Mouse (Mus musculus) B cell, adult 2 months (primary cell): Measurements from ENCODE around the gene Greb1.

Experiments used
- DNase-seq, 2 experiments: peaks; one replicate each; pipeline ENCODE4 v3.0.0; 2022

Gene Greb1

DNA sequence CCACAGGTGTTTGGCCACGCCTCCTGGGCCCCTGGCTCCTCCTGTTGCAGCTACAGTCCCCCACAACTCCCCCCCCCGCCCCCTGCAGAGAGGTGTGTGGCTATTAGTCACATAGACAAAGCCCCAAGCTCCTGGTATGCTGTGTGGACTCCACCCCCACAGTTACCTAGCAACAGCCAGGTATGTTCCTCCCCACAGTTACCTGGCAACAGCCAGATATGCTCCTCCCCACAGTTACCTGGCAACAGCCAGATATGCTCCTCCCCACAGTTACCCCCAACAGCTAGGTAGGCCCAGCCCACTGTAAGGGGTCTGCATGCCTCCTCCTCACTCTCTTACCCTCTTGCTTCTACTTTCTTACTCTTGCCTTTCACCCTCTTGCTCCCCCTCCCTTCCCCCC is 135.7 kb downstream of the Greb1 start:
- no peak for DNase-seq

GRCm38 (mm10) chr12:16662955-16663585 is 137.6 kb downstream of the Greb1 start:
- no peak for DNase-seq

DNA sequence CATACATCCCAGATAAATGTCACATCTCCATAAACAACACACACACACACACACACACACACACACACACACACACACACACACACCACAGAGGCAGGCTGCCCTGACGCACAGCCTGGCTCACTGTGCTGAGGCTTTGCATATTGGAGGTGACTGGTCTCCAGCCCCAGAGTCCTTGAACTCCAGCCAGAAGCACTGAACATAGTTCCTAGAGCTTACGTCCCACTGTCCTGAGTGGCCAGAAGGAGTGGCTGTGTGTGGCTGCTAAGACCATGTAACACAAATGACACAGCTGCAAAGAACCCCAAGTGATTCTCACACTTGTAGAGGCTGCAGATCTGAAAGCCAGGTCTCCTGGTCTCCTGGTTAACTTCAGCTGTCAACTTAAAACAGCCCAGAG is 138.8 kb downstream of the Greb1 start:
- no peak for DNase-seq

DNA sequence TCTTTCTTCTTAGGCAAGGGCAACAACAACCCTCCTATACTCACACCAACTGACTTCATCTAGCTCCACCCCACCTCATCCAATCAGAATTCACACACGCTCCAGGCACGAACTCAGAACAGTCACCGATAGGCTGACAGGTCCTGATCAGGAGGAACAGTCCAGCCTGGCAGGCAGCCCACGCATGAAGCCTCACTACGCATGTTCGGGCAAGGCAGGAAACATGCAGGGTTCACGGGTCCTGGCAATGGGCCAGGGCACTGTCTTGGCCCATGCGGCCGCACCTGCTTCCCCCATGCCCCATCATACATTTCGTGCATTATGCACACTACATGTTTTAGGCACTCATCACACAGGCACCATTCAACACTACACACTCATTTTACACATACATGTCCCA is 139.2 kb downstream of the Greb1 start:
- DNase-seq = no peak

DNA sequence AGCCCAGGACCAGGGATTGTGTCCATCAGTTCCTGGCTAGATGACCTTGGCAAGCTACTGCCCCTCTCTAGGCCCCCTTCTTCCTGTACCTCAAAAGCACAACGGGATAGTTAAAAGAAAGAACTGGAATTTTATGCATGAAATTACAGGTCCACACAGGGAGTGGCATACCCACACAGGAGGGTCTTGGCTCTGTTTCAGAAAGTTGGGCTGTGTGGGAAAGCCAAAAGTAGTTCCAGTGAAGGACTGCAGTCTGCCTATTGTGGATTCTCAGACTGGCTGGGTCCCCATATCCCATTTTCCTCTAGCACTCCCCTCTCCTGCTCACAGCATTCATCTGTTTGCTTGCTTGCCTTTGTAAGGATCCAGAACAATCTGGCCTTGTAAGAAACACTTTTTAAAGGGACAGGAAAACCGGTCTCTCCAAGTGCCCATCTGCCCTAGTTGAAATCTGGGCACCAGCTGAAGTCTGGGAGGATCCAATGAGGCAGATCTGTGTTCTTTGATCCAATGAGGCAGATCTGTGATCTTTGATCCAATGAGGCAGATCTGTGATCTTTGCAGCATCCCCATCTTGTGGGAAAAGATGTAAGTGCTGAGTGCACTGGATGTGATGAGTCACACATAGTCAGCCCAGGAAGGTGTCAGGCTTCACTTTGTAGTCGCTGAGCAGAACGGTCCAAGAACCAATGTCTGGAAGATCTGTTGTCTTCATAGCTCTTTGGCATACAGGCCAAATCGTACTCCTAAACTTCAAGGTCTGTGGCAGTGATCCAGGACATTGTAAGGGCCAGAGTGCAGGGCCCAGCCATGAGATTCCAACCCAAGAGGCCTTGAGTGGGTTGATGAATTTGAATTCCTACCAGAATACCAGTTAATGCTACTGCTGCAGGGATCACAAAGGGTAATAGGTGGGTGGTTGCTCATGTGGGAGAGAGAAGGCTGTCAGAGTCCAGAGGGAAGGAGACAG is 143.5 kb downstream of the Greb1 start:
- no peak for DNase-seq

- no peak for DNase-seq
Observed at GRCm38 (mm10) chr12:16655604-16656003, 145.1 kb downstream of the Greb1 start.

DNA sequence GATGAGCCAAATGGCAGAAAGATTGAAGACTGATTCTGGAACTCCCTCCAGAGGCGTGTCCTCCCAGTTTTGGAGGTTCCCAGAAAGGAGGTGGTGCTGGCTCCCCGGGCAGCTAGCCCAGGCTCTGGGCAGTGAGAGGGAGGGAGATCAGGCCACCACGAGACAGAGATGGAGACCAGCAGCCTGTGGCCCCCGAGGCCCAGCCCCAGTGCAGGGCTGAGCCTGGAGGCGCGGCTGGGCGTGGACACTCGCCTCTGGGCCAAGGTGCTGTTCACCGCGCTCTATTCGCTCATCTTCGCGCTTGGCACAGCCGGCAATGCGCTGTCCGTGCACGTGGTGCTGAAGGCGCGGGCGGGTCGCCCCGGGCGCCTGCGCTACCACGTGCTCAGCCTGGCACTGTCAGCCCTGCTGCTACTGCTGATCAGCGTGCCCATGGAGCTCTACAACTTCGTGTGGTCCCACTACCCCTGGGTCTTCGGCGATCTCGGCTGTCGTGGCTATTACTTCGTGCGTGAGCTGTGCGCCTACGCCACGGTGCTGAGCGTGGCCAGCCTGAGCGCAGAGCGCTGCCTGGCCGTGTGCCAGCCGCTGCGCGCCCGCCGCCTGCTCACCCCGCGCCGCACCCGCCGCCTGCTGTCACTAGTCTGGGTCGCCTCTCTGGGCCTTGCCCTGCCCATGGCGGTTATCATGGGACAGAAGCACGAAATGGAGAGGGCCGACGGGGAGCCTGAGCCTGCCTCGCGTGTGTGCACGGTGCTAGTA is 147.2 kb downstream of the Greb1 start, which contains the start of gene Ntsr2:
Gene Ntsr2, plus strand, starts transcription at position 51 of the 762 bp plus-strand sequence.
- peak; percentile 39 to 43 for DNase-seq

- DNase-seq = no peak
Observed at GRCm38 (mm10) chr12:16649819-16650218, 150.9 kb downstream of the Greb1 start.

DNA sequence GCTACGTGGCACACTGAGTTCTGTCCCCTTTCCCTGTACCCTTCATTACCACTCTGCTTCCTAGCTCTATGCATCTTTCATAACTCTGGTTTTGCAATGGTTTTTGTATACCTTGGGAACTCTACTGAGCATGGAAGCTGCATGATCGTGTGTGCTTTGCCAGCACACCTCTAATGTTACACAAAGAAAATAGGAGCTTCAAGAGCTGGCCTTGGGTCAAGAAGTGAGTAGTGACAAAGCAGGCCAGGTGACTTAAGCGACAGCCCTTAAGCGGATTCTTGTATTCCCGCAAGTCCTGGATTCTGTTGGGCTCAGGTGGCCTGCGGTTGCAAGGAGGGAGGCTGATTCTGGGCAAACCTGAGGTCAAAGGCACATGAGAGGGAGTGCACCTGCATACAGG is 152.4 kb downstream of the Greb1 start:
- no peak for DNase-seq

- no peak for DNase-seq
Observed at GRCm38 (mm10) chr12:16646780-16647409, 153.8 kb downstream of the Greb1 start.

- no peak for DNase-seq
Observed at GRCm38 (mm10) chr12:16644698-16645097, 156.0 kb downstream of the Greb1 start.

- DNase-seq = no peak
Observed at GRCm38 (mm10) chr12:16643508-16644345, 157.0 kb downstream of the Greb1 start.

GRCm38 (mm10) chr12:16642000-16642399 is 158.7 kb downstream of the Greb1 start:
- DNase-seq = peak; percentile 11 to 24

- DNase-seq = no peak
Observed at GRCm38 (mm10) chr12:16640075-16640474, 160.6 kb downstream of the Greb1 start.

GRCm38 (mm10) chr12:16639078-16639771 is 161.5 kb downstream of the Greb1 start:
- DNase-seq = peak; percentile 23 to 33

DNA sequence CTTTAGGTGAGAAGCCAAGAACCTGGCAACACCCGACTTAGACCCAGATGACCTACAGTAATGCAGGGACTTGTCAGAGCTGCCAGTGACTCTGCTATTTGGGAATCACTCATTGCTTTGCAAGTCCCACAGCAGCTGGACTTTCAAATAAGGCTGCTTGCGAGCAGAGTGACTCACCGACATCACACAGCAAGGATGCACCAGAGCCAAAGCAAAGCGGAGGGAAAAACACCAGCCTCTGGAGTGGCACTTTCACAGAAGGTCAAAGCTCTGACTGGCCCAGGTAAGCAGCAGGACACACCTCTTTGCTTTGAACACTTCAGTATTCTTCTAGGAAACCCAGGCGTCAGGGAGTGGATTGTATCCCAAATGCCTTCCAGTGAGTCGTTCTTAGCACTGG is 164.9 kb downstream of the Greb1 start:
- DNase-seq = no peak

GRCm38 (mm10) chr12:16634075-16634813 is 166.4 kb downstream of the Greb1 start:
- DNase-seq = peak; percentile 59 to 62

DNA sequence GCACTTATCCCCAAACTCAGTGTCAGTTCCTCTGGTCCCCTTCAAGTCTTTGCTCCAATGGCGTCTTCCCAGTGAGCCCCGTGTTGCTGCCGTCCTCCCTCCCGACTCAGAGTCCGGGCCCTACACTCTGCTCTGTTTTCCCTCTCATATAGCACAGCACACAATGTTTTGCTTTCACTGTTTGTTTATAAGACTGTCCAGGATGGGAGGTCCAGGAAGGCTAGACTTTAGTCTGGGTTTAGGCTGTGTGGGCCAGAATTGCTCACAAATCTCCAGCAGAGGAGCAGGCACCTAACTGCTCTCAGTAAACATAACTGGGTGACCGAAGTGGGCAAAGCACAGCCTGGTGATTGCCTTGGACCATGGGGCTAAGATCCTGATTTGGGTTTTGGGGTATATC is 167.5 kb downstream of the Greb1 start:
- no peak for DNase-seq

DNA sequence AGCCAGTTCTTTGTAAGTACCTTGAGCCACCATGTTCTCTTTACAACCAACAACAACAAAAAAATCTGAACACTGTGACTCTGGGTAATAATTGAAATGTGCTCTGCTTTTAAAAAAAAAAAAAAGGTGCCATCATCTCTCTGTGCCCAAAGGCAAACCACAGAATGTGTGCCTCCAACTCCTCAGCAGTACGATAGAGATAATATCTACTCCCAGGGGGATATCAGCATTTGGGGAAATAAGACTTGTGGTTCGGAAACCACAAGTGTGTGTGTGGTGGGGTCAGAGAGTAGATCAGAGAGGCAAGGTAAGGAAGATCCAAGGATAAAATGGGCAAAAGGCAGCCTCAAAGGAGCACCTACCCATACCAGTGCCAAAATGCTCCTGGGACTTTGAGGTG is 169.3 kb downstream of the Greb1 start:
- DNase-seq = peak; percentile 24

DNA sequence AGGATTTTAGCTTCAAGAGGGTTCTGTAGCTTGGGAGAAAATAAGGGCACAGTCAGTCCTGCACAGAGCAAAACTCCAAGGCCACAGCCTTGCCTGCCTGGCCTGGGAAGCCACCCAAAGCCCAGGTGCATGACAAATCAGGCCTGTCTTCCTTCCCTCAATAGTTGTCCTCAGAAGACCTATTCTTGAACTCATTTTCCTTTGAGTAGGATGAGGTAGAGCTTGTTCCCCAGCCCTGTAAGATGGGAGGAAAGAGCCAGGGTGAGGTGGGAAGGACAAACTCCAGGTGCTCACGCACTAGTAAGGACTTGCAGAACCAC is 169.9 kb downstream of the Greb1 start:
- DNase-seq = no peak
